In genomic region chr5:132067750-132068739, GRCm38 (mm10) we compare ENCODE assay signal across 16 mouse cellular contexts.
DNase-seq lines count a peak whose midpoint lies in the region; ATAC-seq and TF ChIP-seq lines count a peak whose summit lies in the region.
"Had no signal": no experiment of that assay in that cellular context is flagged by ENCODE, and none has a peak within 500 bp of the region (broad histone marks: within the 10 kb centered on the region; RNA-seq: fewer than 3 reads in every experiment).

No protein-coding gene starts in this region.

- no peak overlapping the region for H3K4me3 ChIP-seq in midbrain, embryonic 11.5 days (ENCODE audit: low read depth, low read length)
- no peak overlapping the region for H3K4me3 ChIP-seq in midbrain, embryonic 10.5 days
- no peak overlapping the region for H3K4me3 ChIP-seq in intestine, postnatal 0 days (ENCODE audit: low read depth, low read length)
- H3K4me3 ChIP-seq in limb, embryonic 10.5 days: no peak overlapping the region
- no peak overlapping the region for H3K4me3 ChIP-seq in neural tube, embryonic 15.5 days (replicated peaks)
- H3K4me3 ChIP-seq in gastrocnemius, adult 2 months: no peak overlapping the region
- H3K4me3 ChIP-seq: heart, adult 2 months; liver, embryonic 12.5 days had no signal

- no peak for ATAC-seq in midbrain, embryonic 11.5 days (ENCODE audit: low FRiP score)
- peak; percentile 80 for ATAC-seq in intestine, postnatal 0 days
- ATAC-seq in neural tube, embryonic 15.5 days (ENCODE audit: low FRiP score): peak; percentile 87
- ATAC-seq: liver, embryonic 12.5 days; lung, postnatal 0 days; midbrain, embryonic 16.5 days; Patski had no signal

- H3K9me3 ChIP-seq in midbrain, embryonic 11.5 days (ENCODE audit: control insufficient read depth, low read length): no peaks in the 10 kb centered on the region; the same call in 1 of the 2 replicates
- no peaks in the 10 kb centered on the region for H3K9me3 ChIP-seq in midbrain, embryonic 10.5 days (replicated peaks)
- H3K9me3 ChIP-seq in intestine, postnatal 0 days (ENCODE audit: control insufficient read depth): no peaks in the 10 kb centered on the region
- no peaks in the 10 kb centered on the region for H3K9me3 ChIP-seq in limb, embryonic 10.5 days (replicated peaks)
- no peaks in the 10 kb centered on the region for H3K9me3 ChIP-seq in neural tube, embryonic 15.5 days (replicated peaks)
- H3K9me3 ChIP-seq: liver, embryonic 12.5 days had no signal

- H3K27ac ChIP-seq in midbrain, embryonic 11.5 days (ENCODE audit: low read depth, low read length): no peak overlapping the region
- no peak overlapping the region for H3K27ac ChIP-seq in midbrain, embryonic 10.5 days (replicated peaks)
- H3K27ac ChIP-seq in intestine, postnatal 0 days (ENCODE audit: low read depth, low read length): peak overlapping the region; percentile 9; the same call in 1 of the 2 replicates
- H3K27ac ChIP-seq in limb, embryonic 10.5 days: peak overlapping the region; percentile 43
- peak overlapping the region; percentile 60 for H3K27ac ChIP-seq in neural tube, embryonic 15.5 days (replicated peaks)
- no peak overlapping the region for H3K27ac ChIP-seq in gastrocnemius, adult 2 months
- H3K27ac ChIP-seq: heart, adult 2 months; liver, embryonic 12.5 days; stomach, postnatal 0 days had no signal

- peaks cover 9% of the 10 kb centered on the region for H3K4me1 ChIP-seq in midbrain, embryonic 11.5 days (ENCODE audit: control insufficient read depth, insufficient read depth, low read length)
- H3K4me1 ChIP-seq in midbrain, embryonic 10.5 days: peaks cover 26% of the 10 kb centered on the region
- H3K4me1 ChIP-seq in intestine, postnatal 0 days (replicated peaks; ENCODE audit: control insufficient read depth, insufficient read depth, low read length): no peaks in the 10 kb centered on the region
- peaks cover 62% of the 10 kb centered on the region for H3K4me1 ChIP-seq in limb, embryonic 10.5 days
- H3K4me1 ChIP-seq in neural tube, embryonic 15.5 days: peaks cover 33% of the 10 kb centered on the region
- H3K4me1 ChIP-seq: liver, embryonic 12.5 days had no signal

- no peak overlapping the region for H3K9ac ChIP-seq in midbrain, embryonic 11.5 days (ENCODE audit: low read length)
- no peak overlapping the region for H3K9ac ChIP-seq in intestine, postnatal 0 days (ENCODE audit: low read depth, low read length)
- H3K9ac ChIP-seq in neural tube, embryonic 15.5 days (replicated peaks): no peak overlapping the region
- H3K9ac ChIP-seq: liver, embryonic 12.5 days had no signal

- no peak overlapping the region for H3K4me2 ChIP-seq in midbrain, embryonic 11.5 days
- H3K4me2 ChIP-seq in intestine, postnatal 0 days (replicated peaks; ENCODE audit: low read depth): peak overlapping the region; percentile 35
- H3K4me2 ChIP-seq in neural tube, embryonic 15.5 days: peak overlapping the region; percentile 19; the same call in 1 of the 2 replicates
- H3K4me2 ChIP-seq: liver, embryonic 12.5 days had no signal

- H3K27me3 ChIP-seq in midbrain, embryonic 11.5 days (ENCODE audit: control insufficient read depth, insufficient read depth, low read length): peaks cover 3% of the 10 kb centered on the region; the same call in 1 of the 2 replicates
- H3K27me3 ChIP-seq in midbrain, embryonic 10.5 days (ENCODE audit: low read depth, poor library complexity, severe bottlenecking): peaks cover 30% of the 10 kb centered on the region
- H3K27me3 ChIP-seq in intestine, postnatal 0 days (replicated peaks; ENCODE audit: control insufficient read depth, insufficient read depth, low read length): no peaks in the 10 kb centered on the region
- no peaks in the 10 kb centered on the region for H3K27me3 ChIP-seq in limb, embryonic 10.5 days (ENCODE audit: low read depth, poor library complexity, severe bottlenecking)
- no peaks in the 10 kb centered on the region for H3K27me3 ChIP-seq in neural tube, embryonic 15.5 days (replicated peaks)
- H3K27me3 ChIP-seq: liver, embryonic 12.5 days had no signal

- 68% methylated on average over 10 of the region's 10 CpGs for WGBS in midbrain, embryonic 11.5 days
- WGBS in midbrain, embryonic 10.5 days: 82% methylated on average over 10 of the region's 10 CpGs
- 35% methylated on average over 10 of the region's 10 CpGs for WGBS in intestine, postnatal 0 days
- WGBS in limb, embryonic 10.5 days: 40% methylated on average over 10 of the region's 10 CpGs
- 34% methylated on average over 10 of the region's 10 CpGs for WGBS in neural tube, embryonic 15.5 days

- no peaks in the 10 kb centered on the region for H3K36me3 ChIP-seq in midbrain, embryonic 11.5 days (ENCODE audit: control insufficient read depth, insufficient read depth, low read length)
- H3K36me3 ChIP-seq in midbrain, embryonic 10.5 days: no peaks in the 10 kb centered on the region
- no peaks in the 10 kb centered on the region for H3K36me3 ChIP-seq in intestine, postnatal 0 days (ENCODE audit: control insufficient read depth, insufficient read depth)
- peaks cover 3% of the 10 kb centered on the region for H3K36me3 ChIP-seq in limb, embryonic 10.5 days
- H3K36me3 ChIP-seq in neural tube, embryonic 15.5 days: no peaks in the 10 kb centered on the region
- H3K36me3 ChIP-seq: liver, embryonic 12.5 days had no signal

- intact Hi-C loops in gastrocnemius, adult 2 months (cut with DNase I): no loop called here

- DNase-seq in midbrain, embryonic 11.5 days (ENCODE audit: low spot score, missing footprints): peak; percentile 83
- DNase-seq in midbrain, embryonic 10.5 days (ENCODE audit: low spot score): no peak
- DNase-seq in limb, embryonic 10.5 days (ENCODE audit: low spot score): peak; percentile 49
- DNase-seq in heart, adult 11 months: no peak
- no peak for DNase-seq in gastrocnemius, adult 2 months
- DNase-seq: cerebellum, postnatal 14 days; heart, adult 2 months; heart, postnatal 10 days; spleen, adult 18-20 months had no signal

- TF ChIP-seq CTCF in intestine, postnatal 0 days (IDR thresholded peaks at IDR 0.05; ENCODE audit: low read depth): no peak
- TF ChIP-seq CTCF in gastrocnemius, adult 2 months (IDR thresholded peaks at IDR 0.05): no peak

Comparison
In these comparisons a context has a peak if more than half of its experiments do, and no peak if none do; other contexts are left out.
1. DNase-seq: peak in midbrain, embryonic 11.5 days (single experiment) and limb, embryonic 10.5 days (single experiment); none in midbrain, embryonic 10.5 days (single experiment), heart, adult 11 months (single experiment) and gastrocnemius, adult 2 months (single experiment).
2. H3K27ac ChIP-seq: peak in intestine, postnatal 0 days (single experiment), limb, embryonic 10.5 days (single experiment) and neural tube, embryonic 15.5 days (single experiment); none in midbrain, embryonic 11.5 days (single experiment), midbrain, embryonic 10.5 days (single experiment) and gastrocnemius, adult 2 months (single experiment).